Mouse (Mus musculus): ENCODE measurements at regions not wholly inside any gene's neighbourhood (a gene's known extent, or its start where the extent isn't known, plus 50 kb on each side); places are given as distances from the start of the nearest gene placed in this dataset.
"Not testable (repeated sequence)": the region's sequence is repeated elsewhere in the genome, so short reads cannot be mapped to it uniquely, and the experiment has no call there.

- no peak for DNase-seq (ENCODE audit: low spot score)
Observed at GRCm38 (mm10) chr12:8070788-8071187, 93.3 kb downstream of the Apob start.

- DNase-seq (ENCODE audit: low spot score), result no peak
Observed at GRCm38 (mm10) chr12:8071286-8071685, 93.8 kb downstream of the Apob start.

GRCm38 (mm10) chr12:8076010-8076540, 98.6 kb downstream of the Apob start:
- DNase-seq (ENCODE audit: low spot score), result no peak

- DNase-seq (ENCODE audit: low spot score), result no peak
Observed at GRCm38 (mm10) chr12:8077346-8077745, 99.9 kb downstream of the Apob start.

GRCm38 (mm10) chr12:8078046-8078445, 100.6 kb downstream of the Apob start:
- DNase-seq (ENCODE audit: low spot score), result no peak

GRCm38 (mm10) chr12:8082688-8083661, 105.5 kb downstream of the Apob start:
- DNase-seq (ENCODE audit: low spot score), result no peak

- DNase-seq (ENCODE audit: low spot score), result no peak
Observed at GRCm38 (mm10) chr12:8087958-8088357, 110.5 kb downstream of the Apob start.

- peak; percentile 18 for DNase-seq (ENCODE audit: low spot score)
Observed at GRCm38 (mm10) chr12:8089423-8090278, 112.2 kb downstream of the Apob start.

- no peak for DNase-seq (ENCODE audit: low spot score)
Observed at GRCm38 (mm10) chr12:8090279-8090626, 112.8 kb downstream of the Apob start.

GRCm38 (mm10) chr12:8093437-8093836, 114.5 kb upstream of the Ldah start:
- no peak for DNase-seq (ENCODE audit: low spot score)

- no peak for DNase-seq (ENCODE audit: low spot score)
Observed at GRCm38 (mm10) chr12:8095946-8096345, 112.0 kb upstream of the Ldah start.

GRCm38 (mm10) chr12:8098395-8098794, 109.5 kb upstream of the Ldah start:
- not testable (repeated sequence) for DNase-seq (ENCODE audit: low spot score)

- DNase-seq (ENCODE audit: low spot score), result no peak
Observed at GRCm38 (mm10) chr12:8099114-8099513, 108.8 kb upstream of the Ldah start.

- DNase-seq (ENCODE audit: low spot score), result no peak
Observed at GRCm38 (mm10) chr12:8099821-8100220, 108.1 kb upstream of the Ldah start.

- no peak for DNase-seq (ENCODE audit: low spot score)
Observed at GRCm38 (mm10) chr12:8101837-8102236, 106.1 kb upstream of the Ldah start.

- no peak for DNase-seq (ENCODE audit: low spot score)
Observed at GRCm38 (mm10) chr12:8103259-8103658, 104.6 kb upstream of the Ldah start.

GRCm38 (mm10) chr12:8107137-8107536, 100.8 kb upstream of the Ldah start:
- no peak for DNase-seq (ENCODE audit: low spot score)

- no peak for DNase-seq (ENCODE audit: low spot score)
Observed at GRCm38 (mm10) chr12:8109203-8109770, 98.6 kb upstream of the Ldah start.

GRCm38 (mm10) chr12:8109876-8110275, 98.0 kb upstream of the Ldah start:
- no peak for DNase-seq (ENCODE audit: low spot score)

- no peak for DNase-seq (ENCODE audit: low spot score)
Observed at GRCm38 (mm10) chr12:8110297-8110696, 97.6 kb upstream of the Ldah start.

GRCm38 (mm10) chr12:8111484-8111883, 96.4 kb upstream of the Ldah start:
- DNase-seq (ENCODE audit: low spot score), result no peak

GRCm38 (mm10) chr12:8155566-8155965, 52.3 kb upstream of the Ldah start:
- no peak for DNase-seq (ENCODE audit: low spot score)

Data from layer of hippocampus, adult 11-12 months (tissue).